Mouse (Mus musculus): Measurements from ENCODE around the gene Olfr322.

- TF ChIP-seq CTCF (IDR thresholded peaks at IDR 0.05; ENCODE audit: low read depth): no peak
- TF ChIP-seq EP300 (IDR thresholded peaks at IDR 0.05; ENCODE audit: low read depth): peak; percentile 53
These were observed 17.5 kb upstream of the Olfr322 start for GRCm38 (mm10) chr11:58641057-58641456.

Measured in liver, embryonic 14.5 days (tissue).